Mouse (Mus musculus): ENCODE measurements around the gene Gtpbp1.

DNA sequence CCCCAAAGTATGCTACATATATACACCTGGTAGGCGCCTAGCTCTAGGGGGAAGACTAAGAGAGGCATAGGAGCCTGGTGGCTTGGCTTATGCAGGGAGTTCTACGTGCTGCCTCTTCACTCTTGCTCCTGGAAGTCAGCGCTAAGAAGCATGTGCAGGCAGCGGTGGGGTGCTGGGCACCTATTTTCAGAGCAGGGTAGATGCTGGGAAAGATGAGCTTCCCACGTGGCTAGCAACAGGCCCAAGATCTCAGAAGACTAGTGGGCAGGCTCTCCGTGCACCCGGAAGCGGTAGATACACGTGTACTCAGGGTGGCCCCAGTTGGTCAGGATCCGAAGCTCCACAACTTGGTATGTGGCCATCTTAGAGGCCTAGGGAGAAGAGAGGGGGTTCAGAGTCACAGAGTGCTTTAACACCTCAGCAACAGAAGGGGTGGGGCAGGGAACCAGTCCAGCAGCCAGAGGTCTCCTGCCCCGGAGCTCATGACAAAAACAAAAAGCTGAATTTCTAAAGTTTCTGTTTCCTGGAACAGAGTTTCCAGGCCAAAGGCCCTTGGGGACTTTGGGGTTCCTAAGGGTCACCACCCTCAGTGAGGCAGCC, 34.6 kb downstream of the Gtpbp1 start:
- no peak for TF ChIP-seq GATA1 (IDR thresholded peaks at IDR 0.05; ENCODE audit: low read length)
- TF ChIP-seq TAL1 (IDR thresholded peaks at IDR 0.05; ENCODE audit: low read length): no peak

Measured in erythroblast, embryonic 14.5 days (primary cell).